14 mouse cellular contexts compared by ENCODE assay signal in the genomic region with DNA sequence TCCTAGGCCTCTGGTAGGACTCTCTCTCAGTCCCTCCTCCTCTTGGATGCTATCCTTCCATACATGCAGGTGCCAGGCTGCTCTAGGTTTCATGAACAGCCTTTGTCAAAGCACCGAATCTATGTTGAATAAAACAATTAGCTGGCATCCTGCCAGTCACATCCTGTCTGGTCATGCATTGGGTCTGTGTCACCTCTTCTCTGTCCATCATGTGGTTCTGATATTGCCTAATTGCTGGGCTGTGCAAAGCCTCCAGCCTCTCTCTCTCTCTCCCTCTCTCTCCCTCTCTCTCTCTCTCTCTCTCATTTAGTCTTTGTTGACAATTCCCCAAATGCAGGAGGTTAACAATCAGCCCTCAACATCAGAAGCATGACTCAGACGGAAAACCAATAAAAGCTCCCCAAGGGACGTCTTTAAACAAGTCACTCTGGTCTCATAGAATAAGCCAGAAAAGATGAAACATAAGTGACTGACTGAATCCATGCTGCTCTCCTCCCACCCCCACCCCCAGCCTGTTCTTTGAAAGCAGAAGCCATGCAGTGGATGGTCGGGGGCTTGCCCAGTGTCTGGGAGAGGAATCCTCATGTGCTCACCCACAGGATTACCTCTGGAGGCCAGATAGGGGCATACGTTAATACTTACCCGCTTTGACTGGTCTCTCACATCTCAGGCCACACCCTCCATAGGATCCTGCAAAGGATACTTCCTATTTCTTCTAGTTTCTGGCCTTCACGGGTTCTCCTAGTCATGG. TPM values are rescaled to one million over a fixed set of nuclear protein-coding genes. Genes with fewer than 3 reads are reported as not detected.
DNase-seq lines count a peak whose midpoint lies in the region; ATAC-seq lines count a peak whose summit lies in the region.
"Had no signal": no experiment of that assay in that cellular context is flagged by ENCODE, and none has a peak within 500 bp of the region (broad histone marks: within the 10 kb centered on the region; RNA-seq: fewer than 3 reads in every experiment).

No protein-coding gene starts in this region.

- 0 out of 2 replicates have a peak, but pooled peaks have one; percentile 28 for ATAC-seq in forebrain, embryonic 14.5 days
- ATAC-seq in forebrain, embryonic 12.5 days (ENCODE audit: low FRiP score), result no peak
- ATAC-seq in midbrain, embryonic 14.5 days (ENCODE audit: low FRiP score, low TSS enrichment), result no peak
- ATAC-seq: Patski had no signal

- H3K9ac ChIP-seq in forebrain, embryonic 14.5 days (ENCODE audit: low read length), result no peak overlapping the region
- H3K9ac ChIP-seq in forebrain, embryonic 12.5 days, result no peak overlapping the region
- H3K9ac ChIP-seq in midbrain, embryonic 14.5 days (replicated peaks; ENCODE audit: low read length), result no peak overlapping the region
- H3K9ac ChIP-seq: lung, embryonic 15.5 days had no signal

- WGBS in forebrain, embryonic 14.5 days, result 53% methylated on average over 7 of the region's 7 CpGs
- WGBS in forebrain, embryonic 12.5 days, result 56% methylated on average over 7 of the region's 7 CpGs
- 47% methylated on average over 7 of the region's 7 CpGs for WGBS in midbrain, embryonic 14.5 days

- H3K36me3 ChIP-seq in forebrain, embryonic 14.5 days (ENCODE audit: control insufficient read depth, insufficient read depth, low read length), result no peaks in the 10 kb centered on the region
- no peaks in the 10 kb centered on the region for H3K36me3 ChIP-seq in forebrain, embryonic 12.5 days (replicated peaks)
- no peaks in the 10 kb centered on the region for H3K36me3 ChIP-seq in midbrain, embryonic 14.5 days (ENCODE audit: control insufficient read depth, insufficient read depth, low read length)
- H3K36me3 ChIP-seq: lung, embryonic 15.5 days had no signal

- no peak overlapping the region for H3K27ac ChIP-seq in forebrain, embryonic 14.5 days (ENCODE audit: low read depth, low read length)
- no peak overlapping the region for H3K27ac ChIP-seq in forebrain, embryonic 12.5 days
- 0 out of 2 replicates have a peak overlapping the region, but pooled peaks have one; percentile 26 for H3K27ac ChIP-seq in midbrain, embryonic 14.5 days (replicated peaks; ENCODE audit: low read depth, low read length)
- H3K27ac ChIP-seq: gastrocnemius, adult 2 months; lung, embryonic 15.5 days had no signal

- H3K4me1 ChIP-seq in forebrain, embryonic 14.5 days (ENCODE audit: control insufficient read depth, insufficient read depth, low read length), result 0 out of 2 replicates have a peak, but pooled peaks cover 2% of the 10 kb centered on the region
- peaks cover 22% of the 10 kb centered on the region for H3K4me1 ChIP-seq in forebrain, embryonic 12.5 days
- H3K4me1 ChIP-seq in midbrain, embryonic 14.5 days (ENCODE audit: control insufficient read depth, insufficient read depth, low read length), result peaks cover 12% of the 10 kb centered on the region
- H3K4me1 ChIP-seq: lung, embryonic 15.5 days had no signal

- H3K27me3 ChIP-seq in forebrain, embryonic 14.5 days (replicated peaks; ENCODE audit: control insufficient read depth, insufficient read depth, low read length), result no peaks in the 10 kb centered on the region
- peaks cover 4% of the 10 kb centered on the region; the same call in 1 of the 2 replicates for H3K27me3 ChIP-seq in forebrain, embryonic 12.5 days
- no peaks in the 10 kb centered on the region for H3K27me3 ChIP-seq in midbrain, embryonic 14.5 days (ENCODE audit: control insufficient read depth, insufficient read depth, low read length)
- H3K27me3 ChIP-seq: lung, embryonic 15.5 days had no signal

- no peak overlapping the region for H3K4me2 ChIP-seq in forebrain, embryonic 14.5 days (ENCODE audit: low read length)
- H3K4me2 ChIP-seq in forebrain, embryonic 12.5 days, result no peak overlapping the region
- no peak overlapping the region for H3K4me2 ChIP-seq in midbrain, embryonic 14.5 days (ENCODE audit: low read length)
- H3K4me2 ChIP-seq: lung, embryonic 15.5 days had no signal

- peak; percentile 41 for DNase-seq in forebrain, embryonic 14.5 days (ENCODE audit: low spot score)
- peak; percentile 9 for DNase-seq in lung, postnatal 10 days
- no peak for DNase-seq in lung, adult 18-20 months
- DNase-seq in NIH3T3 (ENCODE audit: low read depth), result peak; percentile 3
- peak; percentile 60 for DNase-seq in midbrain, embryonic 14.5 days
- DNase-seq in gastrocnemius, adult 8-10 months (ENCODE audit: low spot score in 2 of 2), result no peak
- DNase-seq in B cell, adult 2 months, result no peak
- DNase-seq: adrenal gland, adult 2 months; gastrocnemius, adult 2 months; layer of hippocampus, adult 9-11 months had no signal

- no peaks in the 10 kb centered on the region for H3K9me3 ChIP-seq in forebrain, embryonic 14.5 days (replicated peaks; ENCODE audit: control insufficient read depth, low read length)
- H3K9me3 ChIP-seq in forebrain, embryonic 12.5 days, result no peaks in the 10 kb centered on the region; the same call in 1 of the 2 replicates
- no peaks in the 10 kb centered on the region for H3K9me3 ChIP-seq in midbrain, embryonic 14.5 days (ENCODE audit: control insufficient read depth, low read length)
- H3K9me3 ChIP-seq: lung, embryonic 15.5 days had no signal

- H3K4me3 ChIP-seq in forebrain, embryonic 14.5 days (ENCODE audit: low read depth, low read length), result no peak overlapping the region
- H3K4me3 ChIP-seq in forebrain, embryonic 12.5 days (replicated peaks), result no peak overlapping the region
- no peak overlapping the region for H3K4me3 ChIP-seq in midbrain, embryonic 14.5 days (replicated peaks; ENCODE audit: low read depth, low read length)
- H3K4me3 ChIP-seq: erythroblast, embryonic 14.5 days; gastrocnemius, adult 2 months; lung, embryonic 15.5 days had no signal

RNA-seq across cellular contexts. Expression of a gene that starts 15.1 kb away (rescaled TPM):
- 1.2 and 1.6 TPM in 2 replicates for polyA plus RNA-seq in forebrain, embryonic 14.5 days (2014; fragmentation: Nextera tagmentation; extraction: Ambion mirVana)
- polyA plus RNA-seq in forebrain, embryonic 12.5 days (2016; fragmentation: Nextera tagmentation; extraction: Ambion mirVana), result 3.1 and 5.1 TPM in 2 replicates
- polyA plus RNA-seq in midbrain, embryonic 14.5 days (2014; fragmentation: Nextera tagmentation; extraction: Ambion mirVana), result 1.1 and 1.3 TPM in 2 replicates
- 1 to 10 TPM; 5.2 to 8.1 (median 5.8) TPM for total RNA-seq in gastrocnemius, adult 8-10 months (2022)
- polyA plus RNA-seq: erythroblast, embryonic 14.5 days; Patski had no signal

Comparison
In these comparisons a context has a peak if more than half of its experiments do, and no peak if none do; other contexts are left out.
1. DNase-seq: peak in forebrain, embryonic 14.5 days (single experiment), lung, postnatal 10 days (single experiment), NIH3T3 (single experiment) and midbrain, embryonic 14.5 days (single experiment); none in lung, adult 18-20 months (0 of 2), gastrocnemius, adult 8-10 months (0 of 2) and B cell, adult 2 months (0 of 2).